Mouse (Mus musculus) heart, postnatal 0 days (tissue): ENCODE data around the gene Cnnm4. TPM values are rescaled to one million over a fixed set of nuclear protein-coding genes. Genes with fewer than 3 reads are reported as not detected.

Experiments
- ATAC-seq: fragments of 200-750 bp; cut with Nextera tagmentation; 2 replicates; pipeline ENCODE4 v1.8.0; 2017; ENCODE audit warnings: low read depth, moderate number of reproducible peaks, moderate library complexity; ENCODE audit not compliant: insufficient read depth
- DNase-seq: peaks from one replicate; pipeline ENCODE4 v3.0.0-alpha.2; 2016; ENCODE audit warnings: low spot score
- H3K27ac ChIP-seq: fragments of 300-500 bp; sonication (generic); 2 replicates; pipeline ENCODE4 v1.5.1; 2014; ENCODE audit warnings: low read depth, mild to moderate bottlenecking
- H3K27me3 ChIP-seq: fragments of 300-500 bp; sonication (generic); 2 replicates; pipeline ENCODE4 v1.6.1; 2014; ENCODE audit warnings: low read length, mixed read lengths; ENCODE audit not compliant: control insufficient read depth, insufficient read depth
- H3K36me3 ChIP-seq: fragments of 300-500 bp; sonication (generic); replicated peaks from 2 replicates; pipeline ENCODE4 v1.6.1; 2014; ENCODE audit warnings: low read length, mixed read lengths; ENCODE audit not compliant: control insufficient read depth, insufficient read depth
- H3K4me1 ChIP-seq: fragments of 300-500 bp; sonication (generic); 2 replicates; pipeline ENCODE4 v1.6.1; 2014; ENCODE audit warnings: antibody characterized with exemption; ENCODE audit not compliant: control insufficient read depth, insufficient read depth
- H3K4me2 ChIP-seq: fragments of 300-500 bp; sonication (generic); 2 replicates; pipeline ENCODE4 v1.6.1; 2014; ENCODE audit warnings: low read depth, mild to moderate bottlenecking, low read length, moderate library complexity
- H3K4me3 ChIP-seq: fragments of 300-500 bp; sonication (generic); 2 replicates; pipeline ENCODE4 v1.5.1; 2014; ENCODE audit warnings: low read depth, low read length
- H3K9ac ChIP-seq: fragments of 300-500 bp; sonication (generic); replicated peaks from 2 replicates; pipeline ENCODE4 v1.6.1; 2014; ENCODE audit warnings: low read depth, low read length, mixed read lengths
- H3K9me3 ChIP-seq: fragments of 300-500 bp; sonication (generic); replicated peaks from 2 replicates; pipeline ENCODE4 v1.6.1; 2016; ENCODE audit warnings: low read length; ENCODE audit not compliant: control insufficient read depth
- CTCF ChIP-seq: IDR thresholded peaks from 2 replicates; pipeline ENCODE4 v1.5.1; 2016; ENCODE audit warnings: antibody characterized with exemption, control low read depth, low read depth
- EP300 ChIP-seq: IDR thresholded peaks from 2 replicates; pipeline ENCODE4 v1.6.1; 2016; ENCODE audit warnings: antibody characterized with exemption, low read depth
- WGBS: fragments of 180-500 bp; shearing (Covaris S2); extraction: QIAGEN DNeasy Blood & Tissue Kit; methylation state at CpG from one replicate; pipeline ENCODE4 v1.1.7; 2014; 5-methylcytosine and 5-hydroxymethylcytosine counted together
- polyA plus RNA-seq: library from polyadenylated mRNA; unstranded; fragments of >200 nt; fragmentation: Nextera tagmentation; extraction: Ambion mirVana; gene quantifications from 2 replicates; pipeline ENCODE4 v1.2.1, GENCODE M21; 2015
- total RNA-seq: library from RNA; depleted of rRNA; stranded (reverse); fragments of >200 nt; gene quantifications from 2 replicates; pipeline ENCODE4 v1.2.3, GENCODE M21; 2014; ENCODE audit warnings: low replicate concordance

The Cnnm4 gene
- total and polyA plus RNA-seq, 2 experiments from 2014 or later = 3.6 to 5.2 TPM

- 65% methylated on average over 2 of the region's 2 CpGs for WGBS
- TF ChIP-seq EP300 = no peak
- no peak for TF ChIP-seq CTCF
- no peak for ATAC-seq
Measured at GRCm38 (mm10) chr1:36545382-36545781, 74.0 kb downstream of the Cnnm4 start.

GRCm38 (mm10) chr1:36545845-36546600 is 74.6 kb downstream of the Cnnm4 start:
- no peaks in the 10 kb centered on the region for H3K9me3 ChIP-seq
- WGBS = 59% methylated on average over 19 of the region's 19 CpGs
- H3K4me3 ChIP-seq = peak overlapping the region; percentile 72
- peak overlapping the region; percentile 83 for H3K4me2 ChIP-seq
- peak overlapping the region; percentile 71 for H3K9ac ChIP-seq
- DNase-seq = no peak
- no peaks in the 10 kb centered on the region for H3K27me3 ChIP-seq
- H3K4me1 ChIP-seq = peaks cover 7% of the 10 kb centered on the region; the same call in 1 of the 2 replicates
- no peak for ATAC-seq
- H3K27ac ChIP-seq = peak overlapping the region; percentile 76; the same call in 1 of the 2 replicates
- H3K36me3 ChIP-seq = peaks cover 44% of the 10 kb centered on the region
- no peak for TF ChIP-seq EP300
- TF ChIP-seq CTCF = 0 out of 2 replicates have a peak, but pooled peaks have one; percentile 1

More at GRCm38 (mm10) chr1:36545382-36545781, 74.0 kb downstream of the Cnnm4 start:
- peaks cover 43% of the 10 kb centered on the region for H3K36me3 ChIP-seq
- no peak overlapping the region for H3K4me2 ChIP-seq
- DNase-seq = no peak
- H3K4me3 ChIP-seq = no peak overlapping the region
- no peak overlapping the region for H3K9ac ChIP-seq
- no peak overlapping the region for H3K27ac ChIP-seq
- H3K27me3 ChIP-seq = no peaks in the 10 kb centered on the region
- H3K9me3 ChIP-seq = no peaks in the 10 kb centered on the region
- peaks cover 7% of the 10 kb centered on the region; the same call in 1 of the 2 replicates for H3K4me1 ChIP-seq

- WGBS = under 1% methylated on average over 43 of the region's 43 CpGs
- Histone ChIP-seq H3K9me3 (no peaks in the 10 kb centered on the region), H3K4me1 (peaks cover 7% of the 10 kb centered on the region; the same call in 1 of the 2 replicates), H3K27ac (peak within 1 kb of the TSS; percentile 76), H3K4me3 (peak within 1 kb of the TSS; percentile 72), H3K9ac (peak within 1 kb of the TSS; percentile 71), H3K36me3 (peaks cover 45% of the 10 kb centered on the region), H3K4me2 (peak within 1 kb of the TSS; percentile 83), H3K27me3 (no peaks in the 10 kb centered on the region)
- DNase-seq = peak; percentile 99
- peak; percentile 98 for ATAC-seq
- TF ChIP-seq CTCF (peak; percentile 100), EP300 (peak; percentile 79; the same call in 1 of the 2 replicates)
Measured at GRCm38 (mm10) chr1:36546888-36547471, 75.6 kb downstream of the Cnnm4 start, which contains the start of gene Ankrd39. Ankrd39 (minus strand) TSS chr1:36547445.

- H3K4me3 ChIP-seq = no peak overlapping the region
- no peak overlapping the region for H3K4me2 ChIP-seq
- DNase-seq = no peak
- 0 out of 2 replicates have a peak overlapping the region, but pooled peaks have one; percentile 1 for H3K27ac ChIP-seq
- peaks cover 7% of the 10 kb centered on the region; the same call in 1 of the 2 replicates for H3K4me1 ChIP-seq
- peaks cover 48% of the 10 kb centered on the region for H3K36me3 ChIP-seq
- no peak for ATAC-seq
- 31% methylated on average over 9 of the region's 9 CpGs for WGBS
- TF ChIP-seq EP300 = no peak; the same call in 1 of the 2 replicates
- no peak for TF ChIP-seq CTCF
- H3K9me3 ChIP-seq = no peaks in the 10 kb centered on the region
- no peaks in the 10 kb centered on the region for H3K27me3 ChIP-seq
- no peak overlapping the region for H3K9ac ChIP-seq
Measured at GRCm38 (mm10) chr1:36547981-36548598, 76.7 kb downstream of the Cnnm4 start.

- H3K4me2 ChIP-seq = no peak overlapping the region
- 63% methylated on average over 8 of the region's 8 CpGs for WGBS
- H3K9ac ChIP-seq = no peak overlapping the region
- H3K4me1 ChIP-seq = peaks cover 7% of the 10 kb centered on the region; the same call in 1 of the 2 replicates
- no peaks in the 10 kb centered on the region for H3K9me3 ChIP-seq
- no peaks in the 10 kb centered on the region for H3K27me3 ChIP-seq
- H3K27ac ChIP-seq = no peak overlapping the region
- no peak for ATAC-seq
- H3K36me3 ChIP-seq = peaks cover 55% of the 10 kb centered on the region
- no peak for DNase-seq
- no peak overlapping the region for H3K4me3 ChIP-seq
- no peak for TF ChIP-seq CTCF
- TF ChIP-seq EP300 = no peak
Measured at GRCm38 (mm10) chr1:36548771-36549170, 77.4 kb downstream of the Cnnm4 start.
